Mouse (Mus musculus) myocyte (in vitro differentiated cells): ENCODE results near the gene Mbnl1.

Experiments
- CEBPB ChIP-seq: IDR thresholded peaks from 2 replicates; pipeline ENCODE4 v1.6.1; 2011; ENCODE audit warnings: mild to moderate bottlenecking, moderate library complexity; ENCODE audit not compliant: poor library complexity, insufficient read depth, severe bottlenecking
- E2F4 ChIP-seq: IDR thresholded peaks from one replicate; pipeline ENCODE4 v1.6.1; 2011; ENCODE audit warnings: mild to moderate bottlenecking, control low read depth, moderate library complexity; ENCODE audit not compliant: insufficient read depth
- MAX ChIP-seq: IDR thresholded peaks from one replicate; pipeline ENCODE4 v1.6.1; 2011; ENCODE audit warnings: low read depth, mild to moderate bottlenecking, control low read depth
- POLR2A ChIP-seq: IDR thresholded peaks from one replicate; pipeline ENCODE4 v1.6.1; 2011; ENCODE audit warnings: low read depth, mild to moderate bottlenecking, control low read depth, moderate library complexity; ENCODE audit not compliant: insufficient read length
- POLR2AphosphoS2 ChIP-seq: IDR thresholded peaks from one replicate; pipeline ENCODE4 v1.6.1; 2011; ENCODE audit warnings: low read depth, control low read depth; ENCODE audit not compliant: insufficient read length
- TCF12 ChIP-seq: IDR thresholded peaks from one replicate; pipeline ENCODE4 v1.6.1; 2011; ENCODE audit warnings: mild to moderate bottlenecking, control low read depth; ENCODE audit not compliant: poor library complexity, insufficient read depth, severe bottlenecking

GRCm38 (mm10) chr3:60574199-60574598 is 101.6 kb downstream of the Mbnl1 start:
- TF ChIP-seq E2F4, result no peak
- no peak for TF ChIP-seq MAX
- no peak for TF ChIP-seq POLR2A
- TF ChIP-seq TCF12, result no peak
- TF ChIP-seq CEBPB, result no peak
- no peak for TF ChIP-seq POLR2AphosphoS2
